Mouse (Mus musculus) macrophage (primary cell): ENCODE results near the gene Cenpc1. TPM values are rescaled to one million over a fixed set of nuclear protein-coding genes. Genes with fewer than 3 reads are reported as not detected.

ENCODE experiments used
- H3K27ac ChIP-seq: fragments of 350-480 bp; formaldehyde crosslinking; 2 replicates; pipeline ENCODE4 v1.9.0; 2021
- H3K36me3 ChIP-seq: fragments of 350-480 bp; formaldehyde crosslinking; 2 replicates; pipeline ENCODE4 v1.9.0; 2021; ENCODE audit errors: inconsistent target
- H3K4me3 ChIP-seq: fragments of 350-480 bp; formaldehyde crosslinking; 2 replicates; pipeline ENCODE4 v1.9.0; 2021; ENCODE audit errors: inconsistent target
- H3K79me2 ChIP-seq: fragments of 350-480 bp; formaldehyde crosslinking; 2 replicates; pipeline ENCODE4 v1.9.0; 2021; ENCODE audit errors: inconsistent target
- WGBS: methylation state at CpG from one replicate; pipeline ENCODE4 v1.1.7; 2026; ENCODE audit warnings: inconsistent platforms; ENCODE audit not compliant: missing documents; 5-methylcytosine and 5-hydroxymethylcytosine counted together
- polyA plus RNA-seq: library from polyadenylated mRNA; stranded (reverse); fragments of 250-400 nt; gene quantifications from 3 replicates; pipeline ENCODE4 v1.2.4, GENCODE M21; 2018; ENCODE audit warnings: inconsistent platforms

Cenpc1 gene
- polyA plus RNA-seq, 1 experiment from 2014 or later: 16.9 TPM

DNA sequence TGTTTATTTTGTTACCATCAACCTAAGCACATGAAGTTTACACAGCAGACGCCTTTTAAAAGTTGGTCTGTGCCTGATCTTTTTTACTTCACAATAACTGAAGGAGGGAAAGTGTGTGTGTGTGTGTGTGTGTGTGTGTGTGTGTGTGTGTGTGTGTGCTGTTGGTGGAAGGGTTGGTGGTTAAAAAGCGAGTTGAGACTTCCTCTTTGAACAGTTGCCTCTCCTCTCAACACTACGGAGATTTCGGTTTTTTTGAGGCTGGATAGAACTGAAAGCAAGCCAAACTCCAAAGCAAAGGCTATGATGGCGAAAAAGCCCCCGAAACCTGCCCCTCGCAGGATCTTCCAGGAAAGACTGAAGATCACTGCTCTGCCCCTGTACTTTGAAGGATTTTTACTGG is 6.2 kb upstream of the Cenpc1 start, which contains the start of gene Stap1:
Gene Stap1, plus strand, starts transcription at position 209 of the 400 bp plus-strand sequence.
- H3K27ac ChIP-seq: peak within 1 kb of the TSS; percentile 76
- WGBS: under 1% methylated on average over 6 of the region's 7 CpGs

DNA sequence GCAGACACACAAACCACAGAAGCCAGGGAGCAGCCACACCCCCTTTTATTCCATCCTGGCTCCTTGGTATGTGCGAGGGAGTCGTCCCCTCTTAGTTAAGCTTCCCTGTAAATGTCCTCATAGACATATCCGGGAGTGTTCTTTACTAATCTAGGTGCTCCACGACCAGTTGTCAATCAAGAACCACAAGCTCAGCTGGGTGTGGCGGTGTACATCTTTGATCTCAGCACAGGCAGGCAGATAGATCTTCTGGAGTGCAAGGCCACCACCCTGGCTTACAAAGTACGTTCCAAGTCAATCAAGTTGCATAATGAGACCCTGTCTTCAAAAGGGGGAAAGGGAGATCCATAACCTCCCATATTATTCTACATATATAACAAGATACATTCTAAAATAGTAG is 3.7 kb upstream of the Cenpc1 start:
- Histone ChIP-seq H3K27ac (peak overlapping the region; percentile 49), H3K79me2 (peaks cover 33% of the 10 kb centered on the region), H3K4me3 (no peak overlapping the region), H3K36me3 (no peaks in the 10 kb centered on the region)
- WGBS: 90% methylated on average over 6 of the region's 6 CpGs

More for the DNA sequence above, 6.2 kb upstream of the Cenpc1 start, which contains the start of gene Stap1:
- peak within 1 kb of the TSS; percentile 59 for H3K4me3 ChIP-seq
- H3K36me3 ChIP-seq: no peaks in the 10 kb centered on the region
- peaks cover 47% of the 10 kb centered on the region for H3K79me2 ChIP-seq

DNA sequence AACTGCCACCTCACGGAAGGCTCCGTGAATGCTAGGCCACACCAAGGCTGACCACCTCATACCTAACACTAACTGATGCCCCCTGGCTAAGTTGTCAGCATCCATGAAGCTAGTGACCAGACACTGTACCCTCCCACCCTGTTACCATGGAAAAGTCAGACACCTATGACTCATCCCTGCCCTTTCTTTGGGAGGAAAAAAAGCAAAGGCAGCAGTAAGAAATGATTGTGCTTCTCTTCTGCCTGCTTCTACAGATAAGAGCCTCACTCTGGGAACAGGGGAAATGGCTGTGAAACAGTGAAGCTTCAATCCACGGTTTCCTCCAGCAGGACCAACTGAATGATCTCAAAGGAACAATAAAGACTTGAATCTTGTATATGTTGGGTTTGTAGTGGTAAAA is 3.1 kb upstream of the Cenpc1 start:
- no peaks in the 10 kb centered on the region for H3K36me3 ChIP-seq
- 4% methylated on average over 3 of the region's 3 CpGs for WGBS
- peak overlapping the region; percentile 49 for H3K27ac ChIP-seq
- H3K79me2 ChIP-seq: peaks cover 33% of the 10 kb centered on the region
- H3K4me3 ChIP-seq: no peak overlapping the region

DNA sequence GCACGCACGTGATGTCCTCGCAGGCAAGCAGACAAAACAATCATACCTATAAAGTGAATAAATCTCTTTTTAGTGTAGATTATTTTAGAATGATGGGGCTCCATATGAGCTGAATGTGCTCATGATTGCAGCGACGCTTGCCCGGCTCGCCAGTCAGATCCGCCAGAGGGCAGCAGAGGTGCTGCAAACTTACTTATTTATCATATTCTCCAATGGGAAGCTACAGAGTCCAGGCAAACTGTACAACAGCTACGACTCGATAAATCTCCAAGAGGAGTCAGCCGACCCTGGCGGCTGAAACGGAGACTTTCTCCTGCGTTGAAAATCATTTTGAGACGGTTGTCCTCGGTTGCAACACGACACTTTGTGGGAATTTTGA is 1.2 kb upstream of the Cenpc1 start:
- WGBS: 0% methylated on average over 17 of the region's 17 CpGs
- Histone ChIP-seq H3K4me3 (peak overlapping the region; percentile 47), H3K27ac (peak overlapping the region; percentile 54), H3K36me3 (no peaks in the 10 kb centered on the region), H3K79me2 (peaks cover 36% of the 10 kb centered on the region)

DNA sequence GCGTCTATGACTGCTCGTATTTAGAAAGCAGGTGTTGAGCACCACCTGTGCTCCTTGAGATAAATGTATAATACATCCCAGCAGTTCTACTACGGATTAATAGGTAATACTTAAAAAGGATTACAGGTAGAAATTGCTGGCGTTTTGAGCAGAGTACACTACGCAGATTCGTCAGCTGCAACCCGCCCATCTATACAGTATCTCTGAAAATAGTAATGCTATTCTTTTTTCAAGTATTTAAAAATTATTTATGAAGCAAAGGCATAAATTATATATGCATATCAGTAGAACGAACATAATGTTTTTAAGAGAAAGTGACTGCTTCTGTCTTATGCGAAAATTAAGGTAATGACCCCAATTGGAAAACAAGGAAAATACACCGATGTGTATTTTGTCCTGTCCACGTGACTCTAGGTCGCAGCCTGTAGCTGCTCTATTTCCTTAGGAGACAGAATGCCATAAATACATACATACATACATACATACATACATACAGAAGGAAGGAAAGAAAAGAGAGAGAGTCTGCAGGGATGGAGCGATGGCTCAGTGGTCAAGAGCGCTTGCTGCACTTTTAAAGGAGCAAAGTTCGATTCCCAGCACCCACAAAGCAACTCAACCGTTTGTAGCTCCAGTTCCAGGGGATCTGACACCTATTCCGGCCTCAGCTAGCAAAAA is 630 bp upstream of the Cenpc1 start:
- peak overlapping the region; percentile 54 for H3K27ac ChIP-seq
- peak overlapping the region; percentile 47 for H3K4me3 ChIP-seq
- no peaks in the 10 kb centered on the region for H3K36me3 ChIP-seq
- under 1% methylated on average over 13 of the region's 17 CpGs for WGBS
- H3K79me2 ChIP-seq: peaks cover 41% of the 10 kb centered on the region

DNA sequence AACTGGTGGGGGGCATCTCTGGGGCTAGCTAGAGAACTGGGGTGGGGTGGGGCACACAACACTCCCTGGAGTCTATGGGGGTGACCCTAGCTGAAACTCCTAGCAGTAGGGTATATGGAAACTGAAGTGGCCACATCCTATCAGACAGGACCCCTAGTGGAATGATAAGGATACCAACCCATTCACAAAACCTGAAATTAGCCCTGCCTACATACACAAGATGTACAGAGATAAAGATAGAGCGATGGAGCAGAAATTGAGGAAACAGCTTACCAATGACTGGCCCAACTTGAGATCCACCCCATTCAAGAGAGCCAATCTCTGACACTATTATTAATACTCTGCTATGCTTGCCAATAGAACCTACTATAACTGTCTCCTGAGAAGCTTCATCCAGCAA is 1.9 kb downstream of the Cenpc1 start:
- 78% methylated on average over 1 of the region's 1 CpGs for WGBS
- Histone ChIP-seq H3K4me3 (no peak overlapping the region), H3K79me2 (peaks cover 64% of the 10 kb centered on the region), H3K36me3 (no peaks in the 10 kb centered on the region), H3K27ac (no peak overlapping the region)

DNA sequence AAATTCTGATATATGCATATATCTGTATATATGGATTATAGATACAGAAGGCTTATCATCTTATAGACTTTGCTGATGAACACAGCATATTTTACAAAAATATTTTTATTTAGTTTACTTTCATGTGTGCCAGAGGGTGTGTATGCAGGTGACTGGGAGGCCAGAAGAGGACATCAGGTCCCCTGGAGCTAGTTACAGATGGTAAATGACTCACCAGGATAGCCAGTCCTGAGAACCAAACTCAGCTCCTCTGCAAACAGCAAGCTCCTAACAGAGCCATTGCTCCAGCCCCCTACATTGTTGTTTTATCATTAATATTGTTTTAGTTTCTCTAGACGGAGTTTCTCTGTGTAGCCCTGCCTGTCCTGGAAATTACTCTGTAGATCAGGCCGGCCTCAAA is 35.6 kb downstream of the Cenpc1 start:
- H3K79me2 ChIP-seq: no peaks in the 10 kb centered on the region
- no peak overlapping the region for H3K4me3 ChIP-seq
- H3K27ac ChIP-seq: no peak overlapping the region
- 96% methylated on average over 2 of the region's 2 CpGs for WGBS
- peaks cover 34% of the 10 kb centered on the region; the same call in 1 of the 2 replicates for H3K36me3 ChIP-seq

DNA sequence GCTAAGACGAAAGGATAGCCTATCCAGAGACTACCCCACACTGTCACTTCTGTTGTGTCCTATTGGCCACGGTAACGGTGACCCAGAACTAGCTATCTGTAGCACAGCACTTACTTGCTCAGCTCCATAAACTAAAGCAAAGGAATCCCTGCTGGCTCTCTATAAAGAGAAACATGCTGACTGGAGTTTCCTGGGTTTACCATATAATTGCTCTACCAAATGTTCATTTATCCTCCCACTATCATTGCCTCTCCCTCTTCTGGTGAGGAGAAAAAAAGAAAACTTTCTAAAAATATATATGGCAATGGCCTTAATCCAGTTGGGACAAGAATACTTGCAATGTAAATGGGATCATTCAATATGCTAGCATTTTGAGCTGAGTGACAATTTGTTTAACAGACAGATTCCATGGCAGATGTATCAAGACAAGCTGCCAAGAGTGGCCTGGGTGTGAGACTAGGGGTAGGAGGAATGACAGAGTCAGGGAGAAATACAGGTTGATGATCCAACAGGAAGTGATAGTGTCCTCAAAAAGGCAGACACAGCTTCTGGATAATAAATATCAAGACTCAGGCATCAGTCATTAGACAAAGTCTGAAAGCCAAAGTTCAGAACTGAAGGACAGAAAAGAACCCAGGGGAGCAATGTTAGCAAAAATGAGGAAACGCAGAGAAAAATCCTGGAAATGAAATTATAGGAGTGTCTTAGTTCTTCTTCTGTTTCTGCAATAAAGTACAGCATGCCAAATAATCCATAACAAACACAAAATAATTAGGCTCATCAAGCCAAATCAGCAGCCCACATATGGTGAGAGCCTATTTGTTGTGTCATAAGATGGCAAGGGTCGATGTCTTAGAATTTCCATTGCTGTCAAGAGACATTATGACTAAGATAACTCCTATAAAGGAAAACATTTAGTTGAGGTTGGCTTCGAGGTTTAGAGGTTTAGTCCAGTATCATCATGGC is 68.6 kb downstream of the Cenpc1 start:
- 90% methylated on average over 6 of the region's 6 CpGs for WGBS
- Histone ChIP-seq H3K36me3 (no peaks in the 10 kb centered on the region), H3K4me3 (no peak overlapping the region), H3K79me2 (no peaks in the 10 kb centered on the region), H3K27ac (no peak overlapping the region)

DNA sequence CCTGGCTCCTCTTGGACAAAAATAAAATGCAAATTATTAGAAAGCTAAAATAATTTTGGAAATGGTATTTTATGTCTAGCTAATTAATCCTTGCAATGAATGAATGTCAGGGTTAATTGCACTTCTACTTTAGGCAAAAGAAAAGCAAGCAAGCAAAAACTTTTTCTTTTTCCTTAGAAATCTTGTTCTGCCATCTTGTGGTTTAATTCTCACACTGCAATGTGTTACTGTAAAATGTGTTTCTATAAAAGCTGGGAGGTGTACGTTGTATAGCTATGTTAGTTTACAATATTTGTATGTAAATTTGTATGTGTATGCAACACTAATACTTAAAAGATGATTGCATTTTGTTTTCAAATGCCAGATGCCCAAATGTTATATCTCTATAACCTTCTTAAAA is 70.8 kb downstream of the Cenpc1 start:
- H3K36me3 ChIP-seq: no peaks in the 10 kb centered on the region
- H3K27ac ChIP-seq: no peak overlapping the region
- 29% methylated on average over 1 of the region's 1 CpGs for WGBS
- H3K79me2 ChIP-seq: no peaks in the 10 kb centered on the region
- H3K4me3 ChIP-seq: no peak overlapping the region

DNA sequence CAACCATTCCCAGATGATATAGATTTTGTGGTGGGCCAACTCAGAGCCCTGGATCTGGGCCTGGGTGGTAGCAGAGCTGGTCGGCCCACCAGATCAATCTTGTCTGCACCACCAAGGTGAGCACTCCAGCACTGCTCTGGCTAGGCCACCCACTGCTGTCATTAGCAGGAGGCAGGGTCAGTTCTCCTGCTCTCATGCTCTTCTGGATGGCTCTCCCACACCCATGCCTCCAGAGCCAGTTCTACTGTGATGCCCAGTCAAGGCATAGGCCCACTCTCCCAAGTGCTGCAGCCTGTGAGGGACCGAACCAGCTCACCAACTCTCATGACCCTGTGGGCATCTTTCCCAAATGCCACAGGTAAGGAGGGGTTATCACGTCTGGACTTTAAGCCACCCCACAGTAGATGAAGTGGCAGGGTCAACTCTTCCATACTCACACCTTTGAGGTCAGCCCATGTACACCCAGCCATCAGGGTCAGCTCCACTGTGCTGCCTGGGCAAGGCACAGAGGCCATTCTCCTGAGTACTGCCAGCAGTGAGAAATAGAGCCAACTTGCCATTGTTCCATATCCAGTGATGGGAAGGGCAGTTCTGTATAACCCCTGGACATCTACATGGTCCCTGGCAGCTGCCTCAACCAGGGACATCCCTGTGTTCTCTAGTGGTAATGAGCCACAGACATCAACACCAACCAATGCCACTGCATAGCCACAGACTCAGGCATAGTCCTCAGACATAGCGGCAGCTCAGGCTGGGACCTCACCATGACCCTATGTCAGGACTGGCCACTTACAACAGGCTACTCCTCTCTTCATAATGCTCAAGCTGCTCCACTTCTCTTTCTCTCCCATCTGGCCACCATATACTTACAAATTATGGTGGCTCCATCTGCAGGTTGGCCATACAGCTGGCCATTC is 72.3 kb downstream of the Cenpc1 start:
- Histone ChIP-seq H3K4me3 (no peak overlapping the region), H3K36me3 (no peaks in the 10 kb centered on the region), H3K27ac (no peak overlapping the region), H3K79me2 (no peaks in the 10 kb centered on the region)
- WGBS: 85% methylated on average over 4 of the region's 4 CpGs

DNA sequence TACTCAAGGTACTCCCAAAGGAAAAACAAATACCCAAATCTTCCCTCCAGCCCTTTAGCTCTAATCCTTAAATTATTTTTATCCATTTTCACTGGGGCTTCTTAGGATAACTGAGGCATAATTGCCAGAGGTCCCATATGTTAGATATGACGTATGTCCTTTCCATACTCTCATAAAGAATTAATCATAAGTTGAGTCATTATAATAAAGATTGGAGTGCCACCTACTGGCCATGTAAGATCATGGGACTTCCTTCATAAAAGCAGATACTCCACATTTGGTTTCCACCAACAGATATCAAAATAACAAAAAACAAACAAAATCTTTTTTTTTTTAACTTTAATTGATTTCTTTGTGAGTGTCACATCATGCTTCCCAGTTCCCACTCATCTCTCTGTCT is 73.3 kb downstream of the Cenpc1 start:
- no peaks in the 10 kb centered on the region for H3K36me3 ChIP-seq
- WGBS: no CpG with 5 or more reads among the region's 1 CpGs
- no peak overlapping the region for H3K4me3 ChIP-seq
- no peaks in the 10 kb centered on the region for H3K79me2 ChIP-seq
- H3K27ac ChIP-seq: no peak overlapping the region

DNA sequence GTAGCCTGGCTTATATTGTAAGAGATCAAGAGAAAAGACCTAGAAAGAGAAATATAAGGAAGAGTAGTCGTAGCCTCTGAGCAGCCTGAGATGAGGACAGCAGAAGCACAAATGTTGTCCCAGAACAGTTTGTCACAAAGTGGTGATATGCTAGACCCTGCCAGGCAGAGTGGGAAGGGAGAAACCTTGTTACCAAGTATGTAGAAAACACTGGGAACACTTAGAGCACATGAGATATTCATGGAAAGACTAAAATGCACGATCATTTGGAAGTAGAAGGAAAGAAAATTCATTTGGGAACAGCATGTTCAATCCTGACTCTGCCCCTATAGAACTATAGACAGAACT is 77.9 kb downstream of the Cenpc1 start:
- H3K27ac ChIP-seq: no peak overlapping the region
- no peaks in the 10 kb centered on the region for H3K79me2 ChIP-seq
- H3K4me3 ChIP-seq: no peak overlapping the region
- 85% methylated on average over 2 of the region's 2 CpGs for WGBS
- H3K36me3 ChIP-seq: no peaks in the 10 kb centered on the region

DNA sequence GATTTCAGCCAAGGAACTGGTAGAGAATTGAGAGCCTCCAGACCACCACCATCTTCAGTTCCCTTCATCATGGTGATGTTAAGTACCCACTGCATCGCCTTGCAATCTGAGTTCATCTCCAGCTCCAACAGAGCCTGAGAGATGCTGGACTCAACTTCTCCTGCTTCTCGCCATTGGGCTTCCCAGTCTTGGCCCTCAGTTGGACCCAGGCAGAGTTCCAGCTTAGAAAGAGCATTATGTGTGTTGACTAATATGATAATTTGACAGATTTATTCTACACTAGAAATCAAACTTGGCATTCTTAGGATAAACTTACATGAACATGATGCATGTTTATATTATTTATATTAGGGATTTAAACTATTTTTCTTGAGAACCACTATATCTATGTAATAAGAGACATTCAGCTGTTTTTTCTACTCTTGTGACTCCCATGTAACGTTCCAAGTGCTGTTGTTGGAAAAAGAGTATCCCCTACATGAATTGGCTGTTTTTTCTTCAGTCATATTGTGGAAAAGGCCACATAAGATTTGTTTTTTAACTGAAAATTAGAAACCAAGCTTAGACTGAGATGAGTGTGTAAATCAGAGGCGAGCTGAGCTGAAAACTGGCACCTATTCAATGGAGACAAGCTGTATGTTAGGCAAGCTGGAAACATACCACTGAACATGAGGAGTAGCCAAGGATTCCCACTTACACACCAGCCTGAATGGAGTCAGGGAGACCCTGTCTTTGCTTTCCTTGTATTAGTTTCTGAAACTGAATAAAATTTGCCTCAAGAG is 78.5 kb downstream of the Cenpc1 start:
- WGBS: 76% methylated on average over 4 of the region's 4 CpGs
- Histone ChIP-seq H3K36me3 (no peaks in the 10 kb centered on the region), H3K27ac (no peak overlapping the region), H3K79me2 (no peaks in the 10 kb centered on the region), H3K4me3 (no peak overlapping the region)
